Mouse (Mus musculus) heart, adult 18-20 months (tissue): Measurements from ENCODE around the gene Ebp. TPM values are rescaled to one million over a fixed set of nuclear protein-coding genes. Genes with fewer than 3 reads are reported as not detected.

ENCODE experiments used
- DNase-seq, 2 experiments: peaks; one replicate each; pipeline ENCODE4 v3.0.0; 2021 to 2022; ENCODE audit warnings: mixed read lengths in 1 of 2
- long read RNA-seq, 2 experiments: library from polyadenylated mRNA; stranded (forward); transcript quantifications; one replicate each; pipeline ENCODE4 v2.0.0; 2021
- total RNA-seq, 2 experiments: library from RNA; stranded (reverse); gene quantifications; 2 replicates each; pipeline ENCODE4 v1.2.3; 2021

Gene Ebp
- total RNA-seq = 10 to 100 TPM; 17.7 to 20.0 TPM
- long read RNA-seq, experiment 1, transcript Ebp-201 (5 exons, 1,743 nt) = major isoform, 9 of 12 reads
- long read RNA-seq, experiment 1, partial matches to known transcripts = 2 of 12 reads
- long read RNA-seq, experiment 1, other reads (novel, unspliced or antisense) = 1 of 12 reads
- long read RNA-seq, experiment 2, transcript Ebp-201 (5 exons, 1,743 nt) = major isoform, 9 of 13 reads
- long read RNA-seq, experiment 2, partial matches to known transcripts = 4 of 13 reads
- long read RNA-seq, experiment 2, other reads (novel, unspliced or antisense) = 0 of 13 reads

DNA sequence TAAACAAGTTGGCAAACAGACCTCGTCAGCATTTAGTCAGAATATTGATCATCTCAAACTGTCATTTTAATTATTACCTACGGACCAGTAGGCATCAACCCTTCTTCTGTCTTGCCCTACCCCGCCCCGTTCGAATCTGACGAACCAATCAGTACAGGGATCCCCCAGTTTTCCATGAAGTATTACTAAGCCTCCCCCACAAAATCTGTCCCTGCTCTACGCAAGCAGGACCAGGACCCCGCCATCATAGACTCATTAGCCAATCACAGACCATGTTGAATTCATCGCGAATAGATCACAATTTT, at the start of gene Ebp:
Gene Ebp (minus strand): TSS at position 94 of the 305 bp plus-strand sequence.
- peak in 1 of 2 experiments; percentile 4 for DNase-seq

GRCm38 (mm10) chrX:8238804-8239395, 45.6 kb upstream of the Ebp start:
- DNase-seq = no peak

GRCm38 (mm10) chrX:8236704-8237103, 43.4 kb upstream of the Ebp start:
- DNase-seq = no peak

- DNase-seq = no peak
Measured at GRCm38 (mm10) chrX:8233602-8234001, 40.3 kb upstream of the Ebp start.

GRCm38 (mm10) chrX:8230272-8230671, 37.0 kb upstream of the Ebp start:
- no peak for DNase-seq

DNA sequence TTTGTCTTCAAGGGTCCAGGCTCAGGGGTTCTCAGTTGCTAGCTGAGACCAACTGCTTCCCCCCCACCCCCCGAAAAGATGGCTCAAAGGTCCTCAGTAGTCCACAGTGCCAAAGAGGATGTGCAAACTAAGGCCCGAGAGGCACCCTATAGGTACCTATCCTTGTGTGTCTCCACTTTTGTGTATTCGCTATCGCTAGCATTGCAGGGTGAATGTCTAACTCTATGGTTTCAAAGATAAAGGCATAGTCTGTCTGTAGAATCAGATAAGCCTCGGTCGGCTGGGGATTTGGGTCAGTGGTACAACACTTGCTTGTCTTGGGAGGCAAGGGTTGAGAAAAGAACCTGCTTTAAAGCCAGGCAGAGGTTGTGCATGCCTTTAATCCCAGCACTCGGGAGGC, 30.2 kb upstream of the Ebp start:
- DNase-seq = no peak

DNA sequence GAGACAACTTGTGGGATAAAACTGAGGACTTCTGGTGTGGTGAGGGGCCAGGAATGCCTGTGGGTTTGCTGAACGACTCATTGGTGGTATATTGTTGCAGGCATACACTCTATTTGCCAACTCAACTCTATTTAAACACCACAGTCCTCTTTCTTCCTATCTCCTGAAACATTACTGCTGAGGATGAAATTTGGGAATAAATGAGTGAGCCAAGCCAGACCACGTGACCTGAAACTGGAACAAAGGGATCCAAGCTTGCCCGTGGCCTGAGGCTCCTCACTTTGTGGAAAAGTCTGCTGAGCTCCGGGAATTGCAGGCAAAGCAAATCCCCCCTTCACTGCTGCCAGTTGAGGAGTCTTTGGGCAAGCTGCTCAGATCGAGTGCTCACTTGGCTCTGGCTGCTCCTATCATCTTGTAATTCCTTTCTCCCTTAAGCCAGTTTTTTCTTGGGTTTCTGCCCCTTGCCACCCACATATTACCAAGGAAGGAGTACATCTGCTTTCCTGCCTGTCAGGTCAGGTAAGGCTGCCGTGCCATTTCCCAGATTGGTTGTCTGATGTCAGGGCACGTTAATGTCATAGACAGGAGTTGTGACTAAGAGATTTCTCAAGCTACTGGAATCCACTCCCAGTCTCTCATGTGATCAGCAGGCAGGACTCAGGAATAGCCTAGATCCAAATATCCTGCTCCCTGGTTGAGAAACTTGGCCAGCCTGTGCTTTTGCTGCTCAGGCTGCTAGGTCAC, 29.5 kb upstream of the Ebp start:
- DNase-seq = peak; percentile 20 to 27

DNA sequence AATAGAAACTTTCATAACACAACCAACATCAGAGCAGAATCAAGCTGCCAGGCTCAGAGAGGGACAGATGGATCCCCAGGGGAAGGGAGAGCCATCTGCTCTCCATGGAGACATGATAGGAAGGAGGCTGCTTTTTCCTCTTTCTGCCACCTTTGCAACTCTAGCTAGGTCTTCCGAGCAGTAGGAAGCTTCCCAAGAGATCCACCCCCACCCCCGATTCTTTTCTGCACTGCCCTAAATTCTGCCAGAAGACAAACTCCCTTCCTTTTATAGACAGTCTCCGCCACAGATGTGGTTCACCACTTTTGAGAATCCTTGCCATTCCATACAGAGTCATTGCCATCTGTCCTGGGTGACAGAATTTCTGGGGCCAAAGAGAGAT, 29.0 kb upstream of the Ebp start:
- no peak for DNase-seq

GRCm38 (mm10) chrX:8219651-8220050, 26.3 kb upstream of the Ebp start:
- no peak for DNase-seq

DNA sequence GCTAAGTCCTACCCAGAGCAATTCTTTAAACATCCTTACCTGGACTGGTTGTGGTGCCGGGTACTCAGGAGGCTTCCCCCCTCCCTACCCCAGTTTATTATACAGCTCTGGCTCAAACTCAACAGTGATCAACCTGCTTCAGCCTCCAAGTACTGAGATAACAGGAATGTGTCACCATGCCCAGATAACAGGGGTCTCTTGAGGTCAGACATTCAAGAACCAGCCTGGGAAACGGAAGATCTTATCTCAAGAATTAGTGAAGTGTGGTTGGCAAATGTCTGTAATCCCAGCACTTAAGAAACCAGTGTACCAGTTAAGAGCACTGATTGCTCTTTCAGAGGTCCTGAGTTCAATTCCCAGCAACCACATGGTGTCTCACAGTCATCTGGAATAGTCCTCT, 24.8 kb upstream of the Ebp start:
- no peak for DNase-seq

- no peak for DNase-seq
Measured at GRCm38 (mm10) chrX:8217383-8217782, 24.1 kb upstream of the Ebp start.

DNA sequence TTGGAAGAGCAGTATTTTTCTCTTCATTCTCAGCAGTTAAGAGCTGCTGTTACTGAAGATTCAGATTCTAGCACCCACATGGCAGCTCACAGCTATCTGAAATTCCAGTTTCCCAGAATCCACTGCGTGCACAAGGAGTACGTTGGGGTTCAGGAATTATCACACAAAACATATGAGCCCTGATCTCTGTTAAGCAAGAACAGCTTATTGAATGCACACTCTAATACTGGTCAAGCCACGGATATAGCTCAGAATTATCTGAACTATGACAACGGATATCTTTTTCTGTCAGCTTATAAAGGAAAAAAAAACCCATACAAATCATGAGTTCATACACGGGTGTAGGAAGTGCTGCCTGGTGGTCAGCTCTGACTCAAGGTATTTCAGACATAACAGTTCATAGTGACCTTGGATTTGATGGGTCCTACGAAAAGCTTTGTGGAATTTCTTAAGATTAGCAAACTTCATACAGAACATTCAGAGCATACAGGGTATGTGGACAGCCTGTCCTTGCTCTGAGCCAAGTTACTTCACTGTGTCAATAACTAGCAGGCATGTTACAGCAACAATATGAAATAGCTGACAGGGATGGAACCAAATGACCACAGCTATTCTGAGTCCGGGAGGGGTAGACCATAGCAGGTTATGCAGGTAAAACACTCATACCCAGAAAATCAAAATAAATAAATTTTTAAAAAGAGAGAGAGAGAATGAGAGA, 18.3 kb upstream of the Ebp start:
- DNase-seq = no peak

DNA sequence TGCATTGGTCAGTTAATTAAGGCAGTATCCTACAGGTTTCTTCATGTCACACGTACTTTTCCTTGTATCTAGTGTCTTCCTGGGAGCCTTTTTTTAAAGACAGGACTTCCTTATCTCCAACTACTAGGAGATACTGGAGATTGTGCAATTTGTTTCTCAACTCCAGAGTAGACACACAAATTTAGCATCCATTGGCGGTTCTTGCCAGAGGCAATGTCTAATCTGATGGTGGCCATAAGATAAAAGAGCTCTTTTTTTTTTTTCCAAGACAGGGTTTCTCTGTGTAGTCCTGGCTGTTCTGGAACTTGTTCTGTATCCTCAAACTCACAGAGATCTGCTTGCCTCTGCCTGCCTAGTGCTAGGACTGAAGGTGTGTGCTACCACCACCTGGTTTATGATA, 16.4 kb upstream of the Ebp start:
- no peak for DNase-seq

- no peak for DNase-seq
Measured at GRCm38 (mm10) chrX:8207224-8207623, 13.9 kb upstream of the Ebp start.

- no peak for DNase-seq
Measured at GRCm38 (mm10) chrX:8206694-8207197, 13.4 kb upstream of the Ebp start.

DNA sequence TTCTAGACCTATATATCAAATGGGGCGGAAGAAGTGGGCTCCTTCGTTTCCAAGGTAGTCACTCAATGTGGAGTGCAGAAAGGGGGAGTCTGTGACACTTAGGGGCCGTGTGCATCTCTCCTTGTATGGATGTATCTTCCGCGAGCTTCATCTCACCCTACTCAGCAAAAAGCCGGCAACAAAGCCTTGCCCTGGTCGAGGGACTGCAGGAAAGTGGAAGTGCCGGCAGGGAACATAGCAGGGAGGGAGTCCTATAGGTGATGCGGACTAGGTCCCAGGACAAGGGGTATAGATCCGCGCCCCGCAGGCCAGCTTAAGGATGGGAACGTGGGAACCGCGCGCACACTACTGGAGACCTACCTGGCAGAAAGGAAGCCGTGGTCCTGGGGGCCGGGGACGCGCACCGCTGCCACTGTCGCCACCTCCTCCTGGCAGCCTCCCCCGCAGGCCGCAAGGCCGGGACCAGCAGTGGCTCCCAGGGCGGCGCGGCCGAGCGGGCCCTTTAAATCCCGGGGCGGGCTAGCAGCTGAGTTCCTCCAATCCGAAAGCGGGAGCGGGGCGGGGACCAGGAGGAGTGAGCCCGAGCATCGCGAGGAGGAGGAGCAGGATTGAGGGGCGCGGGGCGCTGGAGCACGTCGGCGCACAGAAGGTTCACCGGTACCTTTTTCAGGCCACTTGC, 12.8 kb upstream of the Ebp start, which contains the start of gene Porcn:
Gene Porcn (minus strand): TSS at position 511 of the 679 bp plus-strand sequence.
- peak; percentile 84 to 90 for DNase-seq

GRCm38 (mm10) chrX:8205551-8205950, 12.2 kb upstream of the Ebp start:
- DNase-seq = no peak

DNA sequence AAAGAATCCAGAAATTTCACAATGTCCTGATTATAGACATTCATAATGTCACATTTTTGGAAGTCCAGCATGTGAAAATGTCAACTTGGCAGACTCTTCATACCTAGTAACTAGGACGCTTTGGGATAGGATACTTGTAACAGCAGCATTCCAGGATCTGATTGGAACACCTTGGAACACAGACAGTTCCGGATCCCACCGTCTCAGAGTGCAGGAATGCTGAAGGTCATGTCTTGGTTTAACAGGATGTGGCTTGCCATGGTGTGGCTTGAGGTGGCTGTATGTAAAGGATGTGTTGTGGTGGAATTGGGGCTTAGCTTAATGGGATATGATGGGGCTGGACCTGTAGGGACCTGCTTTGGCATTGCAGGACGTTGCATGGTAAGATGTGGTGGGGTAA, 11.8 kb upstream of the Ebp start:
- no peak for DNase-seq

GRCm38 (mm10) chrX:8204076-8204475, 10.8 kb upstream of the Ebp start:
- no peak for DNase-seq

DNA sequence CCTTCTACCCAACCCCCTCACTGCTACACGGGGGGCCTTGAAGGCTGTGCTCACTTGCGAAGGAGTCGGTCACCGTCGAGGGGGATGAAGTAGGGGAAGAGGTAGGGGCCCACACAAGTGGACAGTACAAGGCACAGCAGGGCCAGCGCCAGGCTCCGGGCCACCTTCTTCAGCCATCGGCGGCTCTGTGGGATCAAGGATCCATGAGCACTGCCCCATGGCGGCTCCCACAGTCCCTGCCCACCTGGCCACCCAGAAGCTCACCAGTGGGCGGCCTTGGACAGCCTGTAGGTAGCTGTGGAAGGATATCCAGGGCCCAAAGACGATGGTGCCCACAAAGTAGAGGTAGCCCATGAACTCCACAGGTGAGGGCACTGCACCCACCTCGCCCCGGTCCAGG, 9.8 kb upstream of the Ebp start:
- no peak for DNase-seq

GRCm38 (mm10) chrX:8192640-8193418, 483 bp downstream of the Ebp start:
- peak; percentile 81 to 92 for DNase-seq
